Mouse (Mus musculus): Measurements from ENCODE around the gene Atr.

- TF ChIP-seq CTCF (IDR thresholded peaks at IDR 0.05; ENCODE audit: extremely low read depth, insufficient read depth, insufficient read length, insufficient replicate concordance) (no peak), POLR2A (IDR thresholded peaks at IDR 0.05; ENCODE audit: low read depth, low read length) (no peak)
These were observed 5.7 kb upstream of the Atr start for GRCm38 (mm10) chr9:95851671-95852070.

Data from spleen, adult 2 months (tissue).